Mouse (Mus musculus): ENCODE data around the gene Khsrp.
A peak's percentile ranks its signal among the peaks of the same experiment; 100 is the strongest.
"Not testable (repeated sequence)": the region's sequence is repeated elsewhere in the genome, so short reads cannot be mapped to it uniquely, and the experiment has no call there.

Gene Khsrp

DNA sequence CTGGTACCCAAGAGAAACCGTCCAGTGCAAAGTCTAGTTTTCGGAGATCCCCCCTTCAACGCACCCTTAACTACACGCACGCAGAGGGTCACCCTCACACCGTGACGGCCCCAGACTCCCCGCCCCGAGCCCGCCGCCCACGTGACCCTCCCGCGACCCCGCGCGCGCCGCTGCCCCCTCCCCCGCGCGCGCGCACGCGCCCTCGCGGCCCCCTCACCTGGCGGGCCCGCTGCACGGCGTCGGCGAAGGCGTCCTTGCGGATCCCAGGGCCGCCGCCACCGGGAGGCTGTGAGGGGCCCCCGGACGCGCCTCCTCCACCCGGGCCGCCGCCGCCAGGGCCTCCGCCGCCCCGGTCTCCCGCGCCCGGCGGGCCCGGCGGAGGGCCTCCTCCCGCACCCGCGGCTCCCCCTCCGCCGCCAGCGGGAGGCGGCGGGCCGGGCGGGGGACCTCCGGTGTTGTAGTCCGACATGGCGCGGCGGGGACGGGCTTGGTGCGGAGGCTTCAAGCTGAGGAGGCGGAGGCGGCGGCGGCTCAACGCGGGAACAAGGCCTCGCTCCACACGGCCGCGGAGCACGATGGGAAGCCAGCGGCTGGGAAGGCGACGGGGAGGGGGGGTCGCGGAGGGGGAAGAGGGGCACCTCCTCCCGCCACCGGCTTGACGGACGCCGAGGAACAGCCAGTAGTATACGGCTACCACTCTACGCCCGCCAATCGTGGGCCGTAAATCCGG is at the start of gene Khsrp:
TSS of gene Khsrp (minus strand) at position 592 of the 730 bp plus-strand sequence.
- no peak for DNase-seq

DNA sequence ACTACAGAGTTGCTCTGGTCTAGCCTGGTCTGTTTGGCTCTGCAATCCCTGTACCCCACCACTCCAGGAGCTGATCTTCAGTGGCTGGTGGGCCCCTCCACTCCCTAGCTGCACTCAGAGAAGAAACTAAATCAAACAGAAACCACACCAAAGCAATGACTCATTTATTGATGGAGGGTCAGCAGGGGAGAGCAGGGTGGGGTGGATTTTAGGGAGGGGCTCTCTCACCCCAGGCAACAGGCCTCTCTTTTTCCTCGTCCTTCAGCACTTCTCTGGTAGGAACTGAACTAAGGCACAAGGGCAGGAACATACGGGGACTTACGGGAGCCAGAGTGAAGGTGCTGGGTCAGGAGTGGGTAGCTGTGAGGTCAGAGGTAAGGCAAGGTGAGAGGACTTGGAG is 48.6 kb upstream of the Khsrp start:
- DNase-seq = no peak

DNA sequence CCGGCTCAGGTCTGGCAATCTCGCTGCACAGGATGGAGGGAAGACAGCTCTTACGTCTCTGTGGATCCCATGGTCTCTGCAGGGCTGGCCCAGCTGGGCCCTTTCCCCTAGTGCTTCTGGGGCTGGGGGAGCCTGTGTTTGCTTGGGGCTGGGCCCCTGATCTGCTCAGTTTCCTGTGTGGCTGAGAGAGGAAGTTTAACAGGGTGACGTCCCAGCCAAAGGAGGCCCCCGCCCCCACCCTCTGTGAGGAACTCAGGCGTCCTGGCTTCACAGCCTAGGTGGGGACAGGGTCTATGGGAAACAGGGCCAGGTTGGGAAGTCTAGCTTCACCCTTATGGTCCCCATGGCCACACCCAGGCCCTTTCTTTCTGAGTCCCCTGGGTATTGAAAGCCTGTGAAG is 47.0 kb upstream of the Khsrp start, which contains the start of gene Dennd1c:
TSS of gene Dennd1c (minus strand) at position 179 of the 400 bp plus-strand sequence.
- DNase-seq = no peak

DNA sequence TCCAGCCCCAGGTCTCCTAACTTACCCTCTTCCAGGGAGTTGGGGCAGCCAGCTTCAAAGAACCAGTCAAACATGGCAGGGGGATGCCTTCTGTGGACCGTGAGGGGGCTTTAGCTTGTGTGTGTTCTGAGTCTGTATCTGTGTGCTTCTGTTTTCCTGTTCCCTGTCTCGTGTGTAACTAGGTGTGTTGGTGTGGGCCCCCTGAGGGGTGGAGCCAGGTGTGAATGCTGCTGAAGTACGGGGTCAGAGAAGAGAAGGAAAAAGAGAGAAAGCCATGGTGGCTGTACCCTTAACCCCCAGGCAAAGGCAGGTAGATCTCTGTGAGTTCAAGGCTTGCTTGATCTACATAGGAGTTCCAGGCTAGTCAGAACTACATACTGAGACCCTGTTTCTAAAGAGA is 45.6 kb upstream of the Khsrp start:
- DNase-seq = no peak

DNA sequence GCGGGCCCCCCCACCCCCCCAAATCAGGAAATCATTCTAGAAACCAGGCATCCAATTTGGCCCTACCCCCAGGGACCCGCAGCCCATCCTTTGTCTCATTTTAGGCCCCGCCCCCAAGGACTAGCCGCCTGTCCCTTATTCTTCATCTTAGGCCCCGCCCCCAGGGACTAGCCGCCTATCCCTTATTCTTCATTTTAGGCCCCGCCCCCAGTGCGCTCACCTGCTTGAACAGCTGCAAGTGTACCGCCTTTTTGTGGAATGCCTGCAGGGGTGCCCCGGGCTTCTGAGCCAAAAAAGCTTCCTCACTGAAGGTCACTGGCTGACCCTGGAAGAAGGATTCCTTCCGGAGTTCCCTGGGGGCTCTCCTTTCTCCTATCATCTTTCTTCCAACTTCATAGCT is 39.4 kb upstream of the Khsrp start:
- DNase-seq = no peak

DNA sequence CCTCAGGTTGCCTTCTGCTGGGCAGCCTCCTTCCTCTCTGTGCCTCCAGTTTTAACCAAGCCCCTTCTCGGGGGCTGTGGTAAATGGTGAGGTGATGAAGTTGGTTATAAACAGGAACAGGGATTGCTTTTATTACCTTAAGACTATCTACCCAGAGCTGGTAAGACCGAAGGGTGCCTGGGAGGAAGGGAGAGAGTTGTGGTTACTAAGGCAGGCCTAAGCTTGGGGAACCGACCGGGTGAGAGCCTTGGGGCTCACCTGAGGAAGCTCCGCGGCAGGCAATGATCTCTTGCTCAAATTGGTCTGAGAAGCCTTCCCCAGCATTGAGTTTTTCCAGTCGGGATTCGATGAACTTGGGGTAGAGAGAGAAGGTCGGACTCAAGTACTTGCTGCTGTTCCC is 39.0 kb upstream of the Khsrp start:
- no peak for DNase-seq

DNA sequence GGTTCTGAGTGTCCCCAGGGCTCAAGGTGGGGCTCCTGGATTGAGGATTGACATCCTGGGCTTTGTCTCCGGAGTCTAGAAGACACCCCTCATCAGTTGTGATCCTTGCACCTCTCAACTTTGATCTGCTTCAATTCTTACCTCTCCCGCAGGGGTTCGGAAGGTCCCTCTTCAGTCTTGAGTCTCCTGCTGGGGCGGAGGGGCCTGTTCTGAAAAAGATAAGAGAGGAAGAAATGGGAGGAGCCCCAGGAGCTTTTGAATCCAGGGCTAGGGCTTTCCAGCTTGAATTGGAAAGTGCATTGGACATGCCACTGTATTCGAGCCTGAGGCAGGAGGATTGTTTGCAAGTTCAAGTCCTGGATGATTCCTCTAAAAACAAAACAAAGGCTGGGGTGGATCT is 35.6 kb upstream of the Khsrp start:
- no peak for DNase-seq

DNA sequence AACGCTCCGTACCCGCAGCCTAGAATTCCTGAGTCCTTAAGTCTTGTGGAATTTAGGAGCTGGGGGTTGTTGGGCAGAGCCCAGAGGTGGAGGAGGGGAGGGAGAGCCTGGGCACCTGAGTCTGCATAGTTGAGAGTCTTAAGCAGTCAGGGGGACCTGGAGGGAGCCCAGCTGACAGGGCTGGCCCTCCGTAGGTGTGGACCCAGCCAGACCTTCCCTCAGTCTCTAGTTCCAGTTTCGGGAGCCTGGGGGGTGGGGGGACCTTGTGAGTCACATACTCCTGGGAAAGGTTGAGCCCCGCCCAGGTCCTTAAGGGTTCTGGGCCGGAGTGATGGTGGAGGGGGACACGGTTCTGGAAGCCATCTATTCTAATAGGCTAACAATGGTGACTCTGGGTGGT is 31.7 kb upstream of the Khsrp start:
- no peak for DNase-seq

DNA sequence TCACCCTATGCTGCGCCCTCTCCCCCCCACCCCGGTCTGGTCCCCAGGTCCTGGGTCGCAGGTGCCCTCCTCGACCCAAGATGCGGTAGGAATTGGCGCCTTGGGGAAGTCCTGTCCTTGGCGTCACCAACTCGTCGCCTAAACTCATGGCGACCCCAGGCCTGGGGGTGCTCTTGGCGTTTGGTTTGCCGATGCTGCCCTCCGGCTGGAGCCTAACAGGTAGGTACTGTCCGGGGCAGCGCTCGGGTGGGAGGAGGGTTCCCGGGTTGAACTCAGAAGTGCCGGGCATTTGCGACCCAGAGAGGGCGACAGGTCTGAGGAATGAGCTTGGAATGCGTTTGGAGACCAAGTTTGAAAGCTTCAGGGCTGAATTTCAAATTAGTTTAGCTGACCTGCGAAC is 31.2 kb upstream of the Khsrp start:
- no peak for DNase-seq

DNA sequence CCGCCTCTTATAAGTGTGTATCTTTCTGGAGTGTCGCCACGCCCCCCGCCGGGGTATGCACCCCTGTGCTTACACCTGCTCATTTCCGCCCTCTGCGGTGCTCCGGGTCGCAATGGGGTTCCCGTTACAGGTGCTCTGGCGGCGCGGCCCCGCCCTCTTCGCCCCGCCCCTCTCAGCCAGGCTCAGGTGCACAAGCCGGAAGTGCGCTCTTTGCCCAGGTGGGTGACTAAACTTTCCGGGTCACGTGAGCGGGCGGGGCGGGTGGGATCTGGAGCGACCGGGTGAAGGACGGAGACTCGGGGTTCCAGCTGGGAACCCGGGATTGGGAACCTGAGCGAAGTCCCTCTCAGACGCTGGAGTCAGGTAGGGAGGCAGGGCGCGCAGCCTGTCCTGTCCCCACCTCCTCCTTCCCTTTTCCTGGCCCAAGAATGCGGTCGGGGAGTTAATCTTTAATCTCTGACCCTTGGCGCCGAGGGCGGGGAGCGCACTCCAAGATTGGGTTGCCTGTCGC is 30.7 kb upstream of the Khsrp start:
- peak; percentile 71 for DNase-seq

DNA sequence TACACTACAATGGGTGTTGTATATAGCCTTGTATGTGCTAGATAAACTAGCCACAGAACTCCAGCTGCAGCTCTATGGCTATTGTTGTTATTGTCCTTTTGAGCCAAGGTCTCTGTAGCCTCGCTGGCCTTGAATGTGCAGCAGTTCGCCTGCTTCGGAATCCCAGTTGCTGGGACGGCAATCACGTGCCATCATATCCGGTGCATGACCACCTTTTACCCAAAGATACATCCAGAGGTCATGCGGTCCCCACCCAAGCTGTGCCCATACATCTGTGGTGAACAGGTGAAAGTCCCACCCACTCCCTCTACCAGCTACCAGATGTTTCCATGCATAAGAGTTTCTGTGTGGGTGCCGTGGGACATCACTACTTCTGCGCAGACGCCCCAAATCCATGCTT is 29.7 kb upstream of the Khsrp start:
- DNase-seq = no peak

DNA sequence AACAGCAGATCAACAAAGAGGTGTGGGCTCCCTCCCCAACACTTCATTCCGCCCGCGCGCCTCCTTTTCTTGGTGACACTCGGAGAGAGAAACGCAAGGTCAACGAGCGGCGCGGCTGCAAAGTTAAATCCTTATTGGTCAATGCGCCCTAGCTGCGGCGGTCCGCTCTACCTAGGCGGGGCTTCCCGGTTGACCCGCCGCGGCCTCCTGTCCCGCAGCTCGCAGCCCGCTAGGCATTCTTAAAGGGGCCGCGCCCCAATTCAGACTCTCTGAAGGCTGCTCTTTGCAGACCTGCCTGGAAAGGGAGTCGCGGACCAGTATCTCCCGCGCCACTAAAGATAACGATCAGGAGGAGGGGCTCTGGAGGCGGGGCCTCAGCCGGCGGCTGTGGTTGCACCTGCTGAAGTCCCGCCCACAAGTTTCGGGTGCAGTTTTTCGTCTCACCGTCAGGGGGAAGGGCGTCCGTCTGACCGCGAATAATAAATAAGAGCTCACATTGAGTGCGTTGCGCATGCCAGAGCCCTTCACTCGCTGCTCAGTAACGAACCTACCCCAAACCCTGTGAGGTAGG is 29.0 kb upstream of the Khsrp start:
- DNase-seq = peak; percentile 98

DNA sequence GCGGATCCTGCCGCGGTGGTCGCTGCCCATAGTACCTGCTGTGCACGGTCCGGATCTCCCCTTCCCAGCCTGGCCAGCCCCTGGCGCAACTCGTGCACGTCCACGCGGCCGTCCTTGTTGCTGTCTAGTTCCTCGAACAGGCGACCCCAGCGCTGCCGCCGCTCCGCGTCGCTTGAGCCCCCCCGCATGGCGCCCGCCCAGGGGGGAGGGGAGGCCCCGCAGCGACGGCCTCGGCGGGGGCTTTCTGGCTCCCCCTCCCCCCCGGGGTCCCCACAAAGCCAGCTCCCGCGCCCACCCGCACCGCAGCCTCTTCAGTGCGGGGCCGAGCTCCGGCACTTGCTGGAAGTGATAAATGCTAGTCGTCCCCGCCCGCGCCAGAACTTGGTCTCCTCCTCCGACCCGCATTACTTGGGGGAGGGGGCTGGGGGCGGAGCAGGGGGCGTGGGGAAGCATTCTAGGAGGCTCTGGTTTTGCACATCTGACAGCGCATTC is 28.2 kb upstream of the Khsrp start, which contains the start of gene Slc25a23:
TSS of gene Slc25a23 (minus strand) at position 378 of the 492 bp plus-strand sequence.
- peak; percentile 73 for DNase-seq

DNA sequence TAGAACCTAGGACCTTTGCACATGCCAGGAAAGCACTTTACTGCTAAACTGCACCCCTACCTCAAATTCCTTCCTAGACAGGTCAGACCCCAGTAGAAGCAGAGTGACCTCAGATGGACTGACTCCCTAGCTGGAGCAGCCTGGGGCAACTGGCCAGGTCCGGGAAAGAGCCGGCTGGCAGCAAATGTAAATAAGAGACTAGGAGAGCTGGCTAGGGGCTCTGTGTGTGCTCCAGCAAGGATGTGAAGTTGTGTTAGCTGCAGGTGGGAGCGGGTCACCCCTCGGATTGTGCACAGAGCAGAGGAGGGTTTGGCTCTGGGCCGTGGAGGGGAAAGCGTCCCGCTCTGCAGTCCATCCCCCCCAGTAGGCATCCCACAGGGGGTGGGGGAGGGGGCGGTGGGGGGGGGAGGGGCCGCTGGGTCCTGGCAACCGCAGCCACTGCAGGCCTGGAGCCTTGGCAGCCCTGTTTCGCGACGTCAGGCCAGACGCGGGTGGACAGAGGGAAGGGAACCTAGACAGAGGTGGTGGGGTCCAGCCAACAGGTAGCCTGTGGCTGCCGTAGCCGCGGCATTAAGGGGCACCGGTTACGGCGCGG is 27.7 kb upstream of the Khsrp start, which contains the start of gene Crb3:
TSS of gene Crb3 (plus strand) at position 215 of the 595 bp plus-strand sequence.
- peak; percentile 60 for DNase-seq

DNA sequence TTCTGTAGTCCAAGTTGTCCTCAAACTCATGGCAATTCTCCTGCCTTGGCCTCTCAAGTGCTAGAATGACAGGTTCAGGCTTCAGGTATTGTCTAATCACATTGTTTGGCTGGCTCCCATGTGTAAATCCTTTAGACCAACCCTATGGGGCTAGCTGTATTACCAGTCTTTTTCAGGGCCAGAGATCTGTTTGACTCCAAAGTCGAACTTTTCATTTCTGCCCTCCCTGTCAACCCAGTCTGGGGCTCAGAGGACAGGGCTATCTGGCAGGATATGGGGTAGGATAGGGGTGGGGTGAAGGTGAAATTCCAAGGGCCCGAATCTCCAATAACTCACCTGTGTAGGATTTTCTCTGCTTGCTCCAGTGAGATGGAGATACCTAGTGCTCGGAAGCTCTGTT is 24.9 kb upstream of the Khsrp start:
- DNase-seq = no peak

DNA sequence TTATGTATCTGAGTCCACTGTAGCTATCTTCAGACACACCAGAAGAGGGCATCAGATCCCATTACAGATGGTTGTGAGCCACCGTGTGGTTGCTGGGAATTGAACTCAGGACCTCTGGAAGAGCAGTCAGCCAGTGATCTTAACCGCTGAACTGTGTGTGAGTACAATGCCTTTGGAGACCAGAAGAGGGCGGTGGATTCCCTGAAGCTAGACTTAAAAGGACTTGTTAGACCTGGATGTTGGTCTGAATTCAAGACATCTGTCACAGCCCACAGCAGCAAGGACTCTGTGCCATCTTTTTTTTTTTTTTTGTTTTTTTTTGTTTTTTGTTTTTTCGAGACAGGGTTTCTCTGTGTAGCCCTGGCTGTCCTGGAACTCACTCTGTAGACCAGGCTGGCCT is 20.4 kb upstream of the Khsrp start:
- DNase-seq = not testable (repeated sequence)

DNA sequence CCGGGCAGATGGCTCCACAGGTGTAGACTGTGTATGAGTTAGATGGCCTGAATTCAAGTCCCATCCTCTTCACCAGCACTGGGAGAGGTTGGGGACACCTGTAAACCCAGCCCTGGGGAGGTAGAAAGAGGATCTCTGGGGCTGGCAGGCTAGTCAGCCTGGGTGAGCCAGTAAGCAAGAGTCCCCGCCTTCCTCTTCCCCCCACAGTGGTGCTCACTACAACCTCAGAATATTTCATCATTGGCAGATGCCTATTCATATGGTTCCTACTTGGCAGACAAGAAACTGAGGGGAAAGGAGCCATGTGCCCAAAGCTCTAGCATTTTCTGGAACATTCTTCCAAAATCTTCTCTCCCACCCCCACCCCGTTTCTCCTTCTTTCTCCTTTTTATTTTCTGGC is 17.5 kb upstream of the Khsrp start:
- no peak for DNase-seq

DNA sequence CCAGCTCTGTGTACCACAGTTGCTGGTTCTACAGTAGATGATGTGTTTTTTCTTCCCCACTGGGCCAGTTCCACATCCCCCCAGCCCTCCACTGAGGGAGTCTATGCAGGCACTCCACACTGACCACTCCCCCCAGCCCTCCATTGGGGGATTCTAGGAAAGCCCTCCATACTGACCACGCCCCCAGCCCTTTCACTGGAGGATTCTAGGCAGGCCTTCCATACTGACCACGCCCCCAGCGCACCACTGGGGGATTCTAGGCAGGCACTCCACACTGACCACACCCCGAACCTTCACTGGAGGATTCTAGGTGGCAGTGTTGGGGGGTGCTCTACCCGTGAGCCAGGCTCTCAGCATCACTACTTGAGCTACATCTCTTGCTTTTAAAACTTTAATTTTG is 16.1 kb upstream of the Khsrp start:
- DNase-seq = no peak

DNA sequence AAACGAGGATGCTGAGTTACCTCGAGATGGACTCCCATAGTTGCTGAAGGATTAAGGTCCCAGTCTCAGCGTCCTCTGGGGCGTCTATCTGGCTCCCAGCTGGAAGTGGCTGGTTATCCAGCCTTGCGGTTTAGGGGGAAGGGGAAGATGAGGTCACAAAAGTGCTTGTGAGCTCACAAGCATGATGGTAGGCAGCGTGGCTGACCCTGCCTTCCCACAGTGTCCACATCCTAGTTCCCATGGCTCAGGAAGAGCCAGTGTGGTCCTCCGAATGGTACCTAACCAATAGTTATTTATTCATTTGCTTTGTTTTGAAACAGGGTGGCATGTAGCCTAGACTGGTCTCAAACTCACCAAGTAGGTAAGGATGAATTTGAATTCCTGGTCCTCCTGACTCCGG is 10.2 kb upstream of the Khsrp start, which contains the start of gene Slc25a41:
TSS of gene Slc25a41 (minus strand) at position 101 of the 400 bp plus-strand sequence.
- no peak for DNase-seq

DNA sequence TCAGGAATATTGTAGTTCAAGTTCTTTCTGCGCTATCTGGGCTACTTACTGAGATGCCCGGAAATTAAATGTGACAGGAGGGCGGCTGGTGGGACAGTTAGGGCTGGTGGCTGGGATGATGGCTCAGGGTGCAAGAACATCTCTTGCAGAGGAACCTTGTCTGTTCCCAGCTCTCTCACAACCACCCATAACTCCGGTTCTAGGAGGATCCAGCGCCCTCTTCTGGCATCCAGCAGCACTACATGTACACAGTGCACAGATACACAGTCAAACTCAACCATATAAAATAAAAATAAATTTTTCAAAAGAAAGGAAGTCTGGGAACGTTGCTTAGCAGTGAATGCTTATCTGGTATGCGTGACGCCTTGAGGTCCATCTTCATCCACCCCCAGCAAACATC is 7.7 kb upstream of the Khsrp start:
- DNase-seq = no peak

DNA sequence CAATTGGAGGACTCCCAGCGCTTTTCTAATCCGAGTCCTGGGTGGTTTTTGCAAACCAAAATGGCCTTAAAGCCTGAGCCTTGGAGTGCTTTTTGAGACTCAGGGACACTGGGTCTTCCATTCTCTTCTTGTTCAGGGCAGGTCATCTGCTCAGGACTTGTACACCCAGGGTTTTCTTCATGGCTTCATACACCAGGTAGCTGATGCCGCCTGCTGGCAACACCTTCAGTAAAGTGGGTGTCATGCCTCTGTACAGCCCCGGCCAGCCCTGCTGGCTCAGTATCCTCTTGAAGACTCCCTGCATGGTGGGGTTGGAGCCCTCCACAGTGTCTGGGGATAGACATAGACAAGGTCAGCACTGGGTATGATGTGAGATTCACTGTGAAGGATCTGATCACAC is 1.5 kb upstream of the Khsrp start:
- DNase-seq = peak; percentile 45

DNA sequence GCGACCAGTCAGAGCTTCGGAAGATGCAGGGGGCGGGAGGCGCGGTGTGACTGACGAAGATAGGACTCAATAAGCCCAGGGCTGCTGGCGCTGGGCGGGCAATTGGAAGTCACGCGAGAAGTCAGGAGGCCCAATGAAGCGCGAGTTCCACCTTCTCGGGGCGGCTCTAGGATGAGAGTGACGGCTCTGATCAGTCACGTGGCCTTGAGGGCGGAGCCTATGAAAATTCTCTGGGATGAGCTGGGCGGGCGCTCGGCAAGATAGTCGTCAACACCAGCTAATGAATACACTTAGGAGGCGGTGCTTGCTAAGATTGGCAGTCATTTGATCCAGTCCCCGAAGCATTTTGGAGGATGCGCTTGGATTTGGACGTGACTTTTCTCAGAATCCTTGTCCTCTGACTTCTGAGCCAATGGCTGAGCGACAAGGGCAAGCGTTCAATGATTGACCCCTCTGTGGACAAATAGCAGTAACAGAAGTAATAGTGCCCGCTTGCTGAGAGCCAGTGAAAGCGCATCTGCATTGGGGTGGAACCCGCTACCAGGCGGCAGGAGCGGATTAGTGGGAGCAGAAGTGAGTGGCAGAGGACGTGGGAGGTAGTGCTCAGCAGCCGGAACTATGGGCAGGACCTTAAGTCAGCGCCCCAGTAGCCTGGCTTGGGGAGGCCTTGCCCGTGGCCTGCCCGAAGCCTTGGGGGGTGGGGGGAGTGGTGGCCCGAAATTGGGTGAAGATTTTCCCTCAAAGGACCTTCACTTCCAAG is 519 bp upstream of the Khsrp start:
- DNase-seq = peak; percentile 100

DNA sequence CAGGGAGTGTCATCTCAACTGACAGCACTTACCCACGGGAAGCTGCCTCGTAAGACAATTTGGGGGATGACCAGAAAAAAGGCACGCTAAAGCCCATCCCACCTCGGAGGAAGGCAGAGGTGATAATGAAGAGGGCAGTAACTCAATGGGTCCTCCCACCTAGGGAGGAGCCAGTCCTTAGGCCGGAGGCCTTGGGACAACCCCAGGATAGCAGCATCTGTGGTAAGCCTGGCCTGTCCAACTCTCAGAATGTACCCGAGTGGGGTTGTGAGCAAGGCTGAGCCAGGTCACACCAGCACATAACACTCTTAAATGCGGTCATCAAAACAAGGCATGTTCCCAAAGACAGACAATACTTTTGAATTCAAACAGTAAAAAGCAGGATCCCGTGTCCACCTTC is 1.6 kb downstream of the Khsrp start:
- DNase-seq = no peak
